Mouse (Mus musculus) midbrain, embryonic 13.5 days (tissue): ENCODE results near the gene Nmnat1. TPM values are rescaled to one million over a fixed set of nuclear protein-coding genes. Genes with fewer than 3 reads are reported as not detected.
A peak's percentile ranks its signal among the peaks of the same experiment; 100 is the strongest.
"Not testable (repeated sequence)": the region's sequence is repeated elsewhere in the genome, so short reads cannot be mapped to it uniquely, and the experiment has no call there.

Experiments
- ATAC-seq: fragments of 200-750 bp; cut with Nextera tagmentation; 2 replicates; pipeline ENCODE4 v1.8.0; 2017; ENCODE audit warnings: mild to moderate bottlenecking, moderate TSS enrichment, moderate library complexity
- H3K27ac ChIP-seq: fragments of 300-500 bp; sonication (generic); 2 replicates; pipeline ENCODE4 v1.5.1; 2015; ENCODE audit warnings: inconsistent platforms, mild to moderate bottlenecking, moderate library complexity
- H3K27me3 ChIP-seq: fragments of 300-500 bp; sonication (generic); 2 replicates; pipeline ENCODE4 v1.6.1; 2015; ENCODE audit warnings: mild to moderate bottlenecking, inconsistent platforms
- H3K36me3 ChIP-seq: fragments of 300-500 bp; sonication (generic); 2 replicates; pipeline ENCODE4 v1.6.1; 2015; ENCODE audit warnings: mild to moderate bottlenecking, inconsistent platforms
- H3K4me1 ChIP-seq: fragments of 300-500 bp; sonication (generic); replicated peaks from 2 replicates; pipeline ENCODE4 v1.6.1; 2015; ENCODE audit warnings: inconsistent platforms
- H3K4me2 ChIP-seq: fragments of 300-500 bp; sonication (generic); replicated peaks from 2 replicates; pipeline ENCODE4 v1.6.1; 2015; ENCODE audit warnings: moderate library complexity, mild to moderate bottlenecking, inconsistent platforms
- H3K4me3 ChIP-seq: fragments of 300-500 bp; sonication (generic); replicated peaks from 2 replicates; pipeline ENCODE4 v1.5.1; 2015; ENCODE audit warnings: mild to moderate bottlenecking, inconsistent platforms
- H3K9ac ChIP-seq: fragments of 300-500 bp; sonication (generic); replicated peaks from 2 replicates; pipeline ENCODE4 v1.6.1; 2015; ENCODE audit warnings: mild to moderate bottlenecking, inconsistent platforms
- H3K9me3 ChIP-seq: fragments of 300-500 bp; sonication (generic); 2 replicates; pipeline ENCODE4 v1.6.1; 2016; ENCODE audit warnings: mild to moderate bottlenecking, inconsistent platforms
- WGBS: fragments of 180-500 bp; shearing (Covaris S2); methylation state at CpG from one replicate; pipeline ENCODE4 v1.1.7; 2015; 5-methylcytosine and 5-hydroxymethylcytosine counted together
- polyA plus RNA-seq: library from polyadenylated mRNA; unstranded; fragments of >200 nt; fragmentation: Nextera tagmentation; extraction: Ambion mirVana; gene quantifications from 2 replicates; pipeline ENCODE4 v1.2.1, GENCODE M21; 2015

Gene Nmnat1
- polyA plus RNA-seq, 1 experiment from 2014 or later: 12.5 TPM

DNA sequence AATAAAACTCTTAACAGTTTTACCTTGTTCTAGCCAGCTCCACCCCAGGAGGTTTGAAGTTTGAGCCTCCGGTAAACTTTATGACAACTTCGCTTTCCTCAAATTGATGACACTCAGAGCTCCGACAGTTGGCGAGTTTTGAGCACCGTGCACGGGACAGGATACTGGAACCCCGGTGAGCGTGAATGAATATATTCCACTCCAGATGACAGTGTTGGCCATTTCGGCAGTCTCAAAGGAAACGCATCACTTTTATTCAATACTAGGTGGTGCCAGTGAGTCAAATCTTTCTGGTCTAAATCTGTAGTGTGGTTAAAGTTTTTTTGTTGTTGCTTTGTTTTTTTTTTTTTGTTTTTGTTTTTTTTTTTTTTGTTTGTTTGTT, 814 bp upstream of the Nmnat1 start:
- peak overlapping the region; percentile 81 for H3K9ac ChIP-seq
- no peaks in the 10 kb centered on the region for H3K27me3 ChIP-seq
- peak overlapping the region; percentile 89 for H3K4me2 ChIP-seq
- peak overlapping the region; percentile 54; the same call in 1 of the 2 replicates for H3K27ac ChIP-seq
- 2% methylated on average over 10 of the region's 10 CpGs for WGBS
- peaks cover 40% of the 10 kb centered on the region for H3K36me3 ChIP-seq
- peak overlapping the region; percentile 81 for H3K4me3 ChIP-seq
- peak; percentile 28; the same call in 1 of the 2 replicates for ATAC-seq
- peaks cover 24% of the 10 kb centered on the region for H3K4me1 ChIP-seq
- H3K9me3 ChIP-seq: no peaks in the 10 kb centered on the region

DNA sequence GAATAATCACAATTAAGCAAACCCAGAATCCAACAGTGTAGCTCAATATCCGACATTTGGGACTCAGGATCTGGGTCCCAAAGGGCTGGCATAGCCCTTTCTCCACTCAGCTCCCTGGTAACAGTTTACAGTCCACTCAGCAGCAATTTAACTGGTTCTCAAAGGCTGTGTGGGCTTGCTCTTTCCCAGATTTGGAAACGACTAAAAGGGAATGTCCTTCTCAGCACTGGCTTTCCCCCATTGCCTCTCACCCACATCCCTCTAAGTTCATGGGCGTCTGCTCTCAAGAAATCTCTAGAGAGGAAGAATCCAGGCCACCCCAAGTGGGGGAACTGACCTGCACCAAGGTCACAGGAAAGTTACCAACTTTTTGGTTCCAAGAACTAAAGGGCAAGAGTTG, 436 bp downstream of the Nmnat1 start:
- Histone ChIP-seq H3K4me1 (peaks cover 24% of the 10 kb centered on the region), H3K36me3 (peaks cover 29% of the 10 kb centered on the region), H3K27ac (peak overlapping the region; percentile 54; the same call in 1 of the 2 replicates), H3K4me2 (peak overlapping the region; percentile 89), H3K27me3 (no peaks in the 10 kb centered on the region), H3K4me3 (peak overlapping the region; percentile 81), H3K9ac (peak overlapping the region; percentile 81), H3K9me3 (no peaks in the 10 kb centered on the region)
- 44% methylated on average over 3 of the region's 3 CpGs for WGBS
- ATAC-seq: no peak

DNA sequence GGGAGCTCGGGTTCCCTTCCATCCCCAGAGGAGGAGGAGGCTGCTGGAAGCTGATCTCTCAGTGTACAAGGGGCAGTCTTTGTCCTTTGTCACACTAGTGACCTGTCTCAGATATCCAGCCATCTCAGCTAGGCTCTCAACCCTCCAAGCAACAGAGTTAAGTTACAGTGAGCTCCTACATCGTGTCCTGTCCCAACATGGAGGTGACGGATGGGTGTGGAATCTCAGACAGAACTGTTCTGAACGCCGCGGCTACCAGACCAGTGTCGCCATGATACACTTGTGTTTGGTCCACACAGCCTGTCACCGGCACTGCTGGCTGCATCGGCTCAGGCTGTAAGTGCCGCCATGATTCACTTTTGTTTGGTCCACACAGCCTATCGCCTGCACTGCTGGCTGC, 7.9 kb downstream of the Nmnat1 start, which contains the start of gene Tmem274:
Gene Tmem274, plus strand, starts transcription at position 301 of the 400 bp plus-strand sequence.
- no peak within 1 kb of the TSS for H3K4me3 ChIP-seq
- no peak within 1 kb of the TSS for H3K4me2 ChIP-seq
- H3K9me3 ChIP-seq: no peaks in the 10 kb centered on the region
- H3K27ac ChIP-seq: no peak within 1 kb of the TSS
- no peaks in the 10 kb centered on the region for H3K27me3 ChIP-seq
- ATAC-seq: no peak
- H3K4me1 ChIP-seq: no peaks in the 10 kb centered on the region
- no peak within 1 kb of the TSS for H3K9ac ChIP-seq
- WGBS: 94% methylated on average over 11 of the region's 11 CpGs
- peaks cover 16% of the 10 kb centered on the region for H3K36me3 ChIP-seq

DNA sequence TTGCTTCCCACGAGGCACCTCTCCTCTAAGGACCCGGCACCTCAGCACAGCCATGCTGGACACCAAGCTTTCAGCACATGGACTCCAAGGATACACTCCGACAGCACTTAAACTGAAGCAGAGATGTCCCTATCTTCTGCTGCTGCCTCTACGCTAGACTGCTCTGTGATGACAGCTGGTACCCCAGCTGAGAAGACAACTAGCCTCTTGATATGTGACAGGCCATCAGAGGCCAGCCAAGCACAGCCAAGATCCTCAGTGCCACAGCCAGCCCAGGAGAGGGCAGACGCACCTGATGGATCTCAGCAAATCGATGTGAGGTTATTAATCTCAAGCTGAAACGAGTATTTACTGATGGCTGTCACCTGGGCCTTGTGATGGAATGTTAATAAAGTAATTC, 9.9 kb downstream of the Nmnat1 start:
- Histone ChIP-seq H3K4me1 (no peaks in the 10 kb centered on the region), H3K9ac (no peak overlapping the region), H3K27me3 (no peaks in the 10 kb centered on the region), H3K36me3 (peaks cover 25% of the 10 kb centered on the region), H3K4me3 (no peak overlapping the region), H3K4me2 (no peak overlapping the region), H3K9me3 (no peaks in the 10 kb centered on the region), H3K27ac (no peak overlapping the region)
- 85% methylated on average over 7 of the region's 7 CpGs for WGBS
- ATAC-seq: no peak

DNA sequence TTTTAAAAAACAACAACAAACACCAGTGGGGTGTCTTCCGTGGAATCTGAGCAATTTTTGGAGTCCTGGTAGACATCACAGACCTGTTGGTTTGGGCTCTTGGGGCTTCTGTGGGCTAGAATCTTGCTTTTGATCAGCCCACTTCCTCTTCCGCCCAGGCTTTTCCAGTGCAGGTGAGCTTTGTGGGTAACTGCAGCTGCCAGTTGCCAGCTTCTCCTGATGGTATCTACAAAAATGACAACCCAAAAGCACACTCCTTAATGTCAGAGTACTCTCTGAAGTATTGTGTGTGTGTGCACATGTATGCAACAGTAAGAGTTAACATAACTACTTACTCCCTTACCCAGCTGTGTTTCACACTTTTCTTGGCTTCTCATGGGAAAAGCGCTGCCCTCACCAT, 15.4 kb downstream of the Nmnat1 start:
- no peaks in the 10 kb centered on the region for H3K4me1 ChIP-seq
- H3K4me2 ChIP-seq: no peak overlapping the region
- H3K36me3 ChIP-seq: peaks cover 48% of the 10 kb centered on the region
- WGBS: 95% methylated on average over 3 of the region's 3 CpGs
- no peaks in the 10 kb centered on the region for H3K9me3 ChIP-seq
- H3K27me3 ChIP-seq: no peaks in the 10 kb centered on the region
- H3K4me3 ChIP-seq: no peak overlapping the region
- H3K27ac ChIP-seq: no peak overlapping the region
- no peak for ATAC-seq
- H3K9ac ChIP-seq: no peak overlapping the region

DNA sequence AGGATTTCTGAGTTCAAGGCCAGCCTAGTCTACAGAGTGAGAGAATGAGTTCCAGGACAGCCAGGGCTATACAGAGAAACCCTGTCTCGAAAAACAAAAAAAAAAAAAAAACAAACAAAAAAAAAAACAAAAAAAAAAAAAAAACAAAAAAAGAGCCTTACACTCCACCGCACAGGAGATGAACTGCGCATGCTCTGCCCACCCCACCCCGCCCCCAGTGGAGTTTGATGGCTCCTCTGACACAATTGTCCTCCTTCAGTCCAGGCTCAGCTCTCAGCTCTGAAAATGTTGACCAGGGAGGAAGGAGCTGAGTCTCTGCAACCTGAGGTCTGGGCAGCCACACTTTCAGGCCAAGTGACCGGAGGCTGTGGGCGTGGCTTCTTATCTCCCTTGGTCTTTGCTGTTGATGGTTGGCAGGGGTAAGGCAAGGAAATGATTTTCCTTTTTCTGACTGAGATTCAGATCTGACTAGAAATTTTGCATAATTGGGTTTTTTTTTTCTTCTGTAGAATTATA, 21.5 kb downstream of the Nmnat1 start:
- peaks cover 5% of the 10 kb centered on the region; the same call in 1 of the 2 replicates for H3K4me1 ChIP-seq
- ATAC-seq: no peak
- no peak overlapping the region for H3K4me3 ChIP-seq
- H3K4me2 ChIP-seq: no peak overlapping the region
- peaks cover 7% of the 10 kb centered on the region for H3K36me3 ChIP-seq
- no peak overlapping the region for H3K27ac ChIP-seq
- no peaks in the 10 kb centered on the region for H3K9me3 ChIP-seq
- no peak overlapping the region for H3K9ac ChIP-seq
- no peaks in the 10 kb centered on the region for H3K27me3 ChIP-seq
- 83% methylated on average over 6 of the region's 6 CpGs for WGBS

DNA sequence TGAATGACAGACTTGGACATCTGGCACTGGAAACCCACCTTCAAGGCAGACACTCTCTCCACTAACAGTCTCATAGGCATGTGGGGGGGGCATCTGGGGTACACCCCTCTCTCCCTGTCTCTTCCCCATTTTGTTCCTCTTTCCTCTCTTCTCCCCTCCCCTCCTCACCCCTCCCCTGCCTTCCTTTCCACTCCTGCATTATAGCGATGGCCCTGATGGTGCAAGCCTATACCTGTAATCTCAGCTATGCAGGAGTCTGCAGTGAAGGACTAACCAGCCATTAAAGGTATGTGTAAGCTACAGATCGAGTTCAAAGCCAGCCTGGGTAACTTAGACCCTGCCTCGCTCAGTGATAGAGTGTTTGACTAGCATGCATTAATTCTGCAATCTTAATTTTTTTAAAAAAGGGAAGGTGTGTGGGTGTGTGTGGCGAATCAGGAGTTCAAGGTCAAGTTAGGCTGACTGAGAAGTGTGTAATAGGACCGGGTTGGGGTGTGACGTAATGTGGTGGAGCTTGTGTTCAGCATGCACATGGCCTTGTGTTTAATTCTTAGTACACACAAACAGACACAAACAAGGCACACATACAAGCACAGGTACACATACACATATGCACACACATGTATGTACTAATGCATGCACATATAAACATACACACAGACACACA, 22.6 kb downstream of the Nmnat1 start:
- no peaks in the 10 kb centered on the region; the same call in 1 of the 2 replicates for H3K36me3 ChIP-seq
- H3K4me2 ChIP-seq: no peak overlapping the region
- peaks cover 5% of the 10 kb centered on the region; the same call in 1 of the 2 replicates for H3K4me1 ChIP-seq
- H3K27me3 ChIP-seq: no peaks in the 10 kb centered on the region
- H3K9ac ChIP-seq: no peak overlapping the region
- H3K27ac ChIP-seq: no peak overlapping the region
- no peaks in the 10 kb centered on the region for H3K9me3 ChIP-seq
- no peak overlapping the region for H3K4me3 ChIP-seq
- no peak for ATAC-seq
- 84% methylated on average over 6 of the region's 6 CpGs for WGBS

DNA sequence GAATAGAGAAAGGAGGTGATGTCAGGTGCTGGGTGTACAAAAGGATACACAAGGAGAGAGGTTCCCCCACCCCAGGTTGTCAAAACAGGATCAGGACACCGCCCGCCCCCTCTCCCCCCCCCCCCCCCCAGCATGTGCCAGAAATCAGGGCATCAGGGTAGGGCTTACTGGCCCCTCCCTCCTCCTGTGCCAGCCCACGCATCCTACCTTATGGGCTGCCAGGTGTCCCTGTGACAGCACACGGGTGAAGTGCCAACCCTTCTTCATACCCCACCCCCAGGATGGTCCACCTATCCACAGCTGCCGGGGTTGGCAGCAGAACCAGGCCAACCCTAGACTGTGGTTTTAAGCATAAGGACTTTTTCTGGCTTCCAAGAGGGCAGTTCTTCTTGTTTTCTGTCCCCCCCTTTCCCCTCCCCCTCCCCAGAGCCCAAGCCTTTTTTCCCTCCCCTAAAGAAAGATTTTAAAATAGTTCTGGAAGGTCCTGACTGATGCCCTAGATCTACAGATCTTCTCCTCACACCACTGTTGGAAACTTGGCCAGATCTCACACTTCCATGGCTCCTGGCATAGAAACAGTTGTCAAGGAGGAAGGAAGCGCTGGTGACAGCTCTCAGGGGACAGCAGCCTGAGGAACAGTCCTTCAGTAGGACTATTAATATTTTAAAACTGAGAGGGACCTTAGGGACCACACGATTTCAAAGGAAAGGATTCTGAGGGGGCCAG, 23.3 kb downstream of the Nmnat1 start:
- Histone ChIP-seq H3K27me3 (no peaks in the 10 kb centered on the region), H3K4me1 (peaks cover 5% of the 10 kb centered on the region; the same call in 1 of the 2 replicates)

DNA sequence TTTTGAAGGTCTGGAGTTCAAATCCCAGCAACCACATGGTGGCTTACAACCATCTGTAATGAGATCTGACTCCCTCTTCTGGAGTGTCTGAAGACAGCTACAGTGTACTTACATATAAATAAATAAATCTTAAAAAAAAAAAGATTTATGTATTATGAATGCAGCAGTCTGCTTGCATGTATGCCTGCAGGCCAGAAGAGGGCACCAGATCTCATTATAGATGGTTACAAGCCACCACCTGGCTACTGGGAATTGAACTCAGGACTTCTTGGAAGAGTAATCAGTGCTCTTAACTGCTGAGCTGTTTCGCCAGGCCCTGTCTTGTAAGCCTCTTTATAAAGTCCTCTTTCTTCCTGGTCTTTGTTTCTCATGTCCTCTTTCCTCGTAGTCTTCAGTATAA, 24.5 kb downstream of the Nmnat1 start:
- H3K27ac ChIP-seq, ATAC-seq, H3K36me3 ChIP-seq, H3K4me1 ChIP-seq, H3K9me3 ChIP-seq, H3K4me3 ChIP-seq, H3K4me2 ChIP-seq, H3K27me3 ChIP-seq, H3K9ac ChIP-seq: not testable (repeated sequence)
- 91% methylated on average over 2 of the region's 2 CpGs for WGBS

More for the DNA sequence above, 23.3 kb downstream of the Nmnat1 start:
- H3K27ac ChIP-seq: no peak overlapping the region
- H3K4me2 ChIP-seq: no peak overlapping the region
- no peak for ATAC-seq
- WGBS: 67% methylated on average over 5 of the region's 7 CpGs
- no peak overlapping the region for H3K4me3 ChIP-seq
- no peaks in the 10 kb centered on the region for H3K9me3 ChIP-seq
- H3K36me3 ChIP-seq: no peaks in the 10 kb centered on the region
- H3K9ac ChIP-seq: no peak overlapping the region

DNA sequence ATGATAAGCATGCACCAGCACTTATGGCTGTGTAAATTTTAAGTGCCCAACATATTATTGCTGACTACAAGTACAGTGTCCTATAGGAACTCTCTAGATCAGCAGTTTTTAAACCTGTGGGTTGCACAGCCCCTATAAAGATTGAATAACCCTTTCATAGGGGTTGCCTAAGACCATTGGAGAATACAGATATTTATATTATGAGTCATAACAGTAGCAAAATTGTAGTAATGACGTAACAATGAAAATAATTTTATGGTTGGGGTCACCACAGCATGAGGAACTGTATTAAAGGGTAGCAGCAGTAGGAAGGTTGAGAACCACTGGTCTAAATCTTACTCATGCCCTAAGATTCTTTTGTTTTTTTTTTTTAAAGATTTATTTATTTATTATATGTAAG, 25.6 kb downstream of the Nmnat1 start:
- Histone ChIP-seq H3K36me3 (no peaks in the 10 kb centered on the region), H3K4me2 (no peak overlapping the region), H3K4me1 (peaks cover 5% of the 10 kb centered on the region; the same call in 1 of the 2 replicates), H3K27ac (no peak overlapping the region), H3K9me3 (no peaks in the 10 kb centered on the region), H3K27me3 (no peaks in the 10 kb centered on the region), H3K9ac (no peak overlapping the region), H3K4me3 (no peak overlapping the region)
- 93% methylated on average over 1 of the region's 1 CpGs for WGBS
- ATAC-seq: no peak

DNA sequence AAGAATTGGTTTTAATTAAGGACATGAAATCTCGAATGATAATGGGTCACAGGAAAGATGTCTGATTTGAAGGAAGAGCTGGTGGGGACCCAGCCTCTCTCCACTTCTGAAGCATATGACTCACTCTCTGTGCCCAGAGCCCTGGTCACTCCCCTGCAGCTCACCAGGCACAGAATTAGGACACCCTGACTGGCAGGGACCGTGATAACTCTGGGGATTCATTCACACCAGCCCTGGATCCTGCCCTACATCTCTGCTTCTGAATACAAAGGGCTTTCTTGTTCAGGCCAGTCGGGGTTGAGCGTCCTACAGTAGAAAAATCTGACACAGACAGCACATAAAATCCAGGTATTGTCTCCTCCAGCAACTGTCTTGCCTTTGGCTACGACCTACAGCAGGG, 26.5 kb downstream of the Nmnat1 start:
- WGBS: 72% methylated on average over 5 of the region's 5 CpGs

DNA sequence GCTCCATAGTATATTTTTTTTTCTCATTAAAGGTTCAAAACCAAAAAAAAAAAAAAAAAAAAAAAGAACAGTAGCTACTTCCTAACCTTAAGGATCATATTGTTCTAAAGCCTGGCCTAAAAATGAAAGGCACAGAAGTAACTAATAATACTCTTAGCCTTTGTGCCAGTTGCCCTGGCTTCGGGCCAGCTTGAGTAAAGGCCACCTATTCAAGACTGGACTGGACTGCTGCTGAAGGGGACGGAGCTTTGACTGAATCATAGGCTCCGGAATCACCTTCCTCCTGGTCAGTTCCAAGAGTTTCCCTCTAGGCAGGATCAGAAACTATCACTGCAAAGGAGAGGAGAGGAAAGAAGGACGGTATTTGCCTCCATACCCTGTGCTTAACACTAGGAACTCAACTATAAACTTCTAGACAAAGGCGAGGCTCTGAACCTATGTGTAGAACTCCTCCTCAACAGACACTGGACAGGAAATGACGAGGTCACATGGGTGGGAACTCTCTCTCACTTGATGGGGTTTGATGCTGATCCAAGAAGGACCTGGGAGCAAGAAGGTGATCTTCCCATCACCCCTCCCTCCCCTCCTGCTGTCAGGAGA, 27.1 kb downstream of the Nmnat1 start:
- no peak for ATAC-seq
- Histone ChIP-seq H3K36me3 (no peaks in the 10 kb centered on the region), H3K27ac (no peak overlapping the region), H3K4me3 (no peak overlapping the region), H3K4me1 (peaks cover 5% of the 10 kb centered on the region; the same call in 1 of the 2 replicates), H3K9me3 (no peaks in the 10 kb centered on the region), H3K27me3 (no peaks in the 10 kb centered on the region), H3K4me2 (no peak overlapping the region), H3K9ac (no peak overlapping the region)
- WGBS: 82% methylated on average over 6 of the region's 6 CpGs

More for the DNA sequence above, 26.5 kb downstream of the Nmnat1 start:
- Histone ChIP-seq H3K27ac (no peak overlapping the region), H3K4me2 (no peak overlapping the region), H3K27me3 (no peaks in the 10 kb centered on the region), H3K36me3 (no peaks in the 10 kb centered on the region), H3K9me3 (no peaks in the 10 kb centered on the region), H3K4me1 (peaks cover 5% of the 10 kb centered on the region; the same call in 1 of the 2 replicates), H3K4me3 (no peak overlapping the region), H3K9ac (no peak overlapping the region)
- ATAC-seq: no peak
